Mouse (Mus musculus): ENCODE results near the gene Stam2.

DNA sequence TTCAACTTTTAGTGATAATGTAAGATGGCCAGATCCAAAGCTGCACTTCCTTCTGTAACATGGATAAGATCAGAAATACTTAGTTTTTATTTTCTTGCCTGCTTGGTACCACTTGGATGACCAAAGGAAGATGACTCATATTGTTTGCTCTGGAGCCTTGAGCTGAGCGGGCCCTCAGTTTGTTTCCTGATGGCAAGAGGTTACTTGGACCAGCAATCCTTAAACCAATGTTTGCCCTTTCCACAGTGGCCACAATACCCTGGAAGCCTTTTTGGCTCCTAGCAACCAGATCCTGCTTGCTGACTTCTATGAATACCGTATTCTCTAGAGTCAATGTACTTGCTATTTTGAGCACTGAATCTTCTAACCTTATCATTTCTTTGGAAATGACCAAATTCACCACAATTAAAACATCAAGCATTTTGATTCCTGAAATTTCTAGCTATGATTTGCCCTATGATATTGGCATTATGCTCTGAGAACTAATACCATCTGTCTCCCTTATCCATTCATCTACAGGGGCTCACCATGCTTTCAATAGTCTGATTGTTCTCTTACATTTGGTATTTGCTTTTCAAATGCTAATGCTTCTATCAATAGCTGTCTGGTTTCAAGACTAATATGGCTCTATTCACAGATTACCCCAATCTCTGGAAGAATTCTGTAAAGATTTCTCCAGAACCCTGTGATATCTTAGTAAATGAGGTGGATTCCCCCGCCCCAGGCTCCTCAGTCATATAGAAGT, 11.7 kb upstream of the Stam2 start:
- TF ChIP-seq GATA1 (IDR thresholded peaks at IDR 0.05; ENCODE audit: borderline replicate concordance, low read length) (no peak), FLI1 (IDR thresholded peaks at IDR 0.05; ENCODE audit: low read length) (no peak)

Measured in megakaryocyte, embryonic 14.5 days (primary cell).